Mouse (Mus musculus) MEL (cell line): Measurements from ENCODE around the gene Uri1. TPM values are rescaled to one million over a fixed set of nuclear protein-coding genes. Genes with fewer than 3 reads are reported as not detected.

ENCODE experiments used
- DNase-seq: peaks from one replicate; pipeline ENCODE4 v3.0.0; 2011; ENCODE audit warnings: low read depth, low spot score
- H3K27ac ChIP-seq: 2 replicates; pipeline ENCODE4 v1.5.1; 2012; ENCODE audit warnings: low read depth, mild to moderate bottlenecking, control low read depth, low read length, moderate library complexity; ENCODE audit not compliant: control insufficient read depth
- H3K27me3 ChIP-seq, 2 experiments: fragments of 150-350 bp in 1 of 2; sonication (generic) in 1 of 2; 2 replicates each; pipeline ENCODE4 v1.6.1; 2012; ENCODE audit warnings: low read length in 2 of 2, mild to moderate bottlenecking in 2 of 2, improper control_type of control experiment in 1 of 2, moderate library complexity in 1 of 2; ENCODE audit not compliant: insufficient read depth in 2 of 2, control insufficient read depth in 1 of 2
- H3K36me3 ChIP-seq, 2 experiments: 2 replicates each; pipeline ENCODE4 v1.6.1; 2012 to 2014; ENCODE audit warnings: low read length in 2 of 2, improper control_type of control experiment in 1 of 2, inconsistent platforms in 1 of 2, mild to moderate bottlenecking in 1 of 2; ENCODE audit not compliant: insufficient read depth in 2 of 2, control insufficient read depth in 1 of 2
- H3K4me1 ChIP-seq, 2 experiments: fragments of 150-350 bp in 1 of 2; sonication (generic) in 1 of 2; 2 replicates each; pipeline ENCODE4 v1.6.1; 2012; ENCODE audit warnings: low read length in 2 of 2, improper control_type of control experiment in 1 of 2, mild to moderate bottlenecking in 1 of 2; ENCODE audit not compliant: insufficient read depth in 2 of 2, control insufficient read depth in 1 of 2
- H3K4me3 ChIP-seq, 2 experiments: fragments of 150-350 bp in 1 of 2; sonication (generic) in 1 of 2; 2 replicates each; pipeline ENCODE4 v1.5.1; 2012; ENCODE audit warnings: low read depth in 2 of 2, low read length in 2 of 2, mild to moderate bottlenecking in 2 of 2, moderate library complexity in 2 of 2, control low read depth in 1 of 2, improper control_type of control experiment in 1 of 2; ENCODE audit not compliant: control insufficient read depth in 1 of 2, insufficient read depth in 1 of 2
- H3K79me2 ChIP-seq: 2 replicates; pipeline ENCODE4 v1.6.1; 2012; ENCODE audit warnings: mild to moderate bottlenecking, low read length, moderate library complexity; ENCODE audit not compliant: control insufficient read depth, poor library complexity, insufficient read depth
- H3K9ac ChIP-seq: 2 replicates; pipeline ENCODE4 v1.6.1; 2012; ENCODE audit warnings: low read depth, mild to moderate bottlenecking, control low read depth, low read length, moderate library complexity; ENCODE audit not compliant: control insufficient read depth, poor library complexity, severe bottlenecking
- H3K9me3 ChIP-seq: fragments of 150-350 bp; sonication (generic); replicated peaks from 2 replicates; pipeline ENCODE4 v1.6.1; 2012; ENCODE audit warnings: mild to moderate bottlenecking, low read length, improper control_type of control experiment, moderate library complexity; ENCODE audit not compliant: insufficient read depth
- CHD2 ChIP-seq: IDR thresholded peaks from 2 replicates; pipeline ENCODE4 v1.6.1; 2011; ENCODE audit warnings: low read length, improper control_type of control experiment
- ETS1 ChIP-seq: IDR thresholded peaks from 2 replicates; pipeline ENCODE4 v1.6.1; 2012; ENCODE audit warnings: low read depth, mild to moderate bottlenecking, inconsistent platforms, low read length, improper control_type of control experiment, moderate library complexity
- GATA1 ChIP-seq: IDR thresholded peaks from 2 replicates; pipeline ENCODE4 v1.6.1; 2011; ENCODE audit warnings: low read depth, low read length, improper control_type of control experiment
- JUND ChIP-seq: IDR thresholded peaks from 2 replicates; pipeline ENCODE4 v1.6.1; 2011; ENCODE audit warnings: low read depth, mild to moderate bottlenecking, improper control_type of control experiment, low read length
- MAFK ChIP-seq: IDR thresholded peaks from 2 replicates; pipeline ENCODE4 v1.6.1; 2011; ENCODE audit warnings: low read depth, mild to moderate bottlenecking, low read length, improper control_type of control experiment, borderline replicate concordance
- MAX ChIP-seq: IDR thresholded peaks from 2 replicates; pipeline ENCODE4 v1.6.1; 2011; ENCODE audit warnings: low read length, improper control_type of control experiment
- MEF2A ChIP-seq: IDR thresholded peaks from 2 replicates; pipeline ENCODE4 v1.6.1; 2014; ENCODE audit warnings: low read depth, mild to moderate bottlenecking, inconsistent platforms, low read length, improper control_type of control experiment; ENCODE audit not compliant: poor library complexity, insufficient replicate concordance, severe bottlenecking; ENCODE audit errors: extremely low read depth
- MYB ChIP-seq: IDR thresholded peaks from 2 replicates; pipeline ENCODE4 v1.6.1; 2011; ENCODE audit warnings: mild to moderate bottlenecking, low read depth, low read length, improper control_type of control experiment
- RAD21 ChIP-seq: IDR thresholded peaks from 2 replicates; pipeline ENCODE4 v1.6.1; 2011; ENCODE audit warnings: mild to moderate bottlenecking, low read depth, low read length, improper control_type of control experiment
- SIN3A ChIP-seq: IDR thresholded peaks from 2 replicates; pipeline ENCODE4 v1.6.1; 2012; ENCODE audit warnings: low read length, improper control_type of control experiment, inconsistent platforms
- SMC3 ChIP-seq: IDR thresholded peaks from 2 replicates; pipeline ENCODE4 v1.6.1; 2011; ENCODE audit warnings: low read depth, low read length, improper control_type of control experiment
- UBTF ChIP-seq: IDR thresholded peaks from 2 replicates; pipeline ENCODE4 v1.6.1; 2012; ENCODE audit warnings: low read depth, mild to moderate bottlenecking, inconsistent platforms, low read length, improper control_type of control experiment, moderate library complexity, borderline replicate concordance; ENCODE audit not compliant: insufficient read depth
- ZNF384 ChIP-seq: IDR thresholded peaks from 2 replicates; pipeline ENCODE4 v1.6.1; 2012; ENCODE audit warnings: low read depth, mild to moderate bottlenecking, inconsistent platforms, low read length, improper control_type of control experiment
- polyA plus RNA-seq, 2 experiments: library from polyadenylated mRNA; stranded (reverse) in 1 of 2; unstranded in 1 of 2; fragments of >175 nt in 1 of 2; fragments of >200 nt in 1 of 2; gene quantifications; 2 replicates each; pipeline versions ENCODE4 v1.2.1 to v1.2.4; 2012; ENCODE audit warnings: low replicate concordance in 2 of 2, low read depth in 1 of 2; ENCODE audit not compliant: insufficient read length in 2 of 2, insufficient read depth in 1 of 2, missing spikeins in 1 of 2
- total RNA-seq: library from RNA; depleted of rRNA; stranded (reverse); fragments of 300-350 nt; gene quantifications from 2 replicates; pipeline ENCODE4 v1.2.3, GENCODE M21; 2012

Uri1 gene
- total and polyA plus RNA-seq, 3 experiments, result 29.2 to 36.0 TPM; not detected in 1

DNA sequence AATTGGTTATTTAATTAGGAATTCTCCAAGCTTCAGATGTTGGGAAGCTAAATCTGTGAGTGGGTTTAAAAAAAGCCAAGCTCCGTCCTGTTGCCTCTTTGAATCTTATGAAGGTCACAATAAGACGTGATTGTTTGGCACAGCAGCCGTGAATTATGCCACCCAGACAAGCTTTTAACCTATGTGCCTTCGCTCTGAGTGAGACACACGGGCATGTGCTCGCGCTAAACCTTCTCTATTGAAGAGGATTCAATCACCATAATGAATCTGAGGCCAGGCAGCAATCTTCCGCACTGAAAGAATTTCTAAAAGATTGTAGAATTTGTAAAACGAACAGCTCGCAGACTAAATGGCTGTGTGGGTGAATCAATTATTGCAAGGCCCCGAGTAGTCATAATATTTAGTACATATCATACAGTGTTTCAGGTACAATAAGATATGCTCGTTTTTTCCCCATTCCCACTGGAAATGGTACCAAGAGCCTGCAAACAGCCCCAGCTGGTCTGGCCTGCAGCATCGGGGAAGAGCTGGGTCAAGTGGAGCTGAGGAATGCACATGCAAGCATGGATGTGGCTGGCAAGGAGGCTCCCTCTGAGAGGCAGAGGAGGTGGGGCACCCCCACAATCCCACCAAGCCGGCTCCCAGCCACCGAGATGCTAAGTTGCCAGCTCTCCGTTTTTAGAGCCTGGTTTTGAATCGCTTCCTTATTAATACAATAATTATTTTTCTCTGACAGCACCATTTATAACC, 101.5 kb downstream of the Uri1 start:
- no peak overlapping the region for H3K4me3 ChIP-seq
- no peaks in the 10 kb centered on the region for H3K79me2 ChIP-seq
- no peaks in the 10 kb centered on the region for H3K4me1 ChIP-seq
- no peak for DNase-seq
- H3K36me3 ChIP-seq, result no peaks in the 10 kb centered on the region
- no peaks in the 10 kb centered on the region for H3K9me3 ChIP-seq
- TF ChIP-seq MEF2A (no peak), MAFK (no peak), GATA1 (no peak)
- TF ChIP-seq, all 39 proteins: peak for 0
- no peaks in the 10 kb centered on the region for H3K27me3 ChIP-seq
- H3K9ac ChIP-seq, result no peak overlapping the region
- no peak overlapping the region for H3K27ac ChIP-seq

DNA sequence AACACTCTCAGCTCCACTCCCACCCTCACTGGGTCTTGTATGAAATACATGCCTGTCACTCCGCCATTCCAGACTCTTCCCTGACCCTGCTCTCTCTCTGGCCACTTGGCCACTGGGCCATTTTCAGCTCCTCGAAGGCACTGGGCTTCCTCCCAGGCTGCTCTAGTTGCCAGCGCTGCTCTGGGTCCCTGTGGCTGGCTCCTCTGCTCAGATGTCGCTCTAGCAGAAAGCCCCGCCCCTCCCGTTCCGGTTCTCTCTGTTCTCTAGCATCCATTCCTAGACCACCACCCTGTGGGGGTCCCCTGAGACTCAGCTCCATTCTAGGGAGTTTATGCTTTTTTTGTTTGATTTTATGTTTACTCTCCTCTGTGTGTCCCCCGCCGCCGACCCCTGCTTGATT, 104.4 kb downstream of the Uri1 start:
- Histone ChIP-seq H3K27me3 (no peaks in the 10 kb centered on the region), H3K27ac (no peak overlapping the region), H3K4me3 (no peak overlapping the region), H3K79me2 (no peaks in the 10 kb centered on the region), H3K9ac (no peak overlapping the region), H3K36me3 (no peaks in the 10 kb centered on the region), H3K4me1 (no peaks in the 10 kb centered on the region), H3K9me3 (no peaks in the 10 kb centered on the region)
- DNase-seq, result no peak
- TF ChIP-seq MYB (no peak), ETS1 (no peak), SIN3A (no peak)

GRCm38 (mm10) chr7:37916762-37917439, 106.5 kb downstream of the Uri1 start:
- Histone ChIP-seq H3K79me2 (no peaks in the 10 kb centered on the region), H3K36me3 (no peaks in the 10 kb centered on the region), H3K4me3 (no peak overlapping the region), H3K9ac (no peak overlapping the region), H3K27ac (no peak overlapping the region), H3K9me3 (no peaks in the 10 kb centered on the region), H3K27me3 (no peaks in the 10 kb centered on the region), H3K4me1 (no peaks in the 10 kb centered on the region)
- TF ChIP-seq CHD2, result no peak
- TF ChIP-seq MAX, result no peak
- no peak for TF ChIP-seq JUND
- no peak for TF ChIP-seq ZNF384
- no peak for TF ChIP-seq UBTF
- TF ChIP-seq SMC3, result no peak
- TF ChIP-seq GATA1, result no peak
- TF ChIP-seq RAD21, result no peak
- no peak for DNase-seq
